Mouse (Mus musculus): ENCODE measurements at regions not wholly inside any gene's neighbourhood (a gene's known extent, or its start where the extent isn't known, plus 50 kb on each side); places are given as distances from the start of the nearest gene placed in this dataset.
A peak's percentile ranks its signal among the peaks of the same experiment; 100 is the strongest.
"Not testable (repeated sequence)": the region's sequence is repeated elsewhere in the genome, so short reads cannot be mapped to it uniquely, and the experiment has no call there.

DNA sequence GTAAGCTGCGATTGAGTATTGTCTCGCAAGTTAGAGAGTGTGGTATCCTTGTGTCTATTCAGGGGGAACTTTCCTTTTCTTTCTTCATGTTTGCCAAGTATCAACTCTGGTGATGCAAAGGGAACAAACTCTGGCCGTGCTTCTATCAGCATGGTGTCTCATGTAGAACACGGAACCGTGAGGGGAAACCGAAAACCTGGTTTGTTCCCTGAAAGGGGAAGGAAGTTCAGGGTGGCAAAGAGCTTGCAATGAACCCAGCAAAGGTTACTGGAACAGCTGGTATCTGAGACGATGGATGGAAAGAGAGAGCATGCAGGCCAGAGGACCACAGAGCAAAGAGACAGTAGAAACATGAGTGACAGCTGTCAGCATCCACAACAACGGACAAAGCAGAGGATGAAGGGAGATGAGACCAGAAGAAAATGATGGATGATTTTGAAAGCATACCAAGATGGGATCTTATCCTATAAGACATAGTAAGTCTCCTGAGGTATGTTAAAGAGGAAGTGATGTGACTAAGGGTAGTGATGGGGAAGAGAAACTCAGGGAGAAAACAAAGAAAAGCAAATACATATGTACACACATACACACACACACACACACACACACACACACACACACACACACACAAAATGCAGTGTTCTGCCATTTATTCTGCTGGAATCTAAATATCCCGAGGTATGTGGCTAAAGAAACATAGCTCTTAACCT, 199.8 kb upstream of the Peli2 start:
- DNase-seq (ENCODE audit: low spot score in 2 of 2), result no peak

- DNase-seq (ENCODE audit: low spot score in 2 of 2), result no peak
Observed at GRCm38 (mm10) chr14:47921811-47922277, 198.8 kb upstream of the Peli2 start.

- no peak for DNase-seq (ENCODE audit: low spot score in 2 of 2)
Observed at GRCm38 (mm10) chr14:47926416-47926815, 194.2 kb upstream of the Peli2 start.

- no peak for DNase-seq (ENCODE audit: low spot score in 2 of 2)
Observed at GRCm38 (mm10) chr14:47935401-47935800, 185.2 kb upstream of the Peli2 start.

DNA sequence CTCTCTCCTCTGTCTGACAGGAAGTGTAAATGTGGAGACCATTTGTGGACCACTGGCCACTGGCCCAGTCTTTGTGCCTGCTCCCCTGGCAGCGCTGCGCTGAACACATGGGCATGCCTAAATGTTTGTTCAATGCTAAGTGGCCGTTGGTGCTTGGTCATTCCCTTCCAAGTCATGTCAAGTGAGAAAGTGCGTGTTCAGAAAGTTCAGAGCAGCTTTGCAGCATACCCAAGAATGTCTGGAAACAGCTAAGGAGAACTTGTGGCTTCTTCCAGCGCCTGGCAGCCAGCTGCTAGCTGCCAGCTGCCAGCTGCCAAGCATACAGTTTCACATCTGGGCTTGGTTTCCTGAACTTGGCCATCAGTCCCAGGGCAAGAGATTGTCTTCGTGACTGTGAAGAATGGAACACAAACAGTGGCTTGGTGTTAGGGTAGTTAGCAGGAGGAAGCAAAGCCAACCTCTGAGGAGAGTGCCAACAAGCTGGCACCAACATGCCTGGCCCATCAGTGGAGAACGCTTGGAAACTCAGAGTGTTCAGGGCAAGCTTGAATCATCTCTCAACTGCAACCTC, 183.5 kb upstream of the Peli2 start:
- DNase-seq (ENCODE audit: low spot score in 2 of 2), result no peak

GRCm38 (mm10) chr14:47939781-47940590, 180.6 kb upstream of the Peli2 start:
- DNase-seq (ENCODE audit: low spot score in 2 of 2), result no peak

DNA sequence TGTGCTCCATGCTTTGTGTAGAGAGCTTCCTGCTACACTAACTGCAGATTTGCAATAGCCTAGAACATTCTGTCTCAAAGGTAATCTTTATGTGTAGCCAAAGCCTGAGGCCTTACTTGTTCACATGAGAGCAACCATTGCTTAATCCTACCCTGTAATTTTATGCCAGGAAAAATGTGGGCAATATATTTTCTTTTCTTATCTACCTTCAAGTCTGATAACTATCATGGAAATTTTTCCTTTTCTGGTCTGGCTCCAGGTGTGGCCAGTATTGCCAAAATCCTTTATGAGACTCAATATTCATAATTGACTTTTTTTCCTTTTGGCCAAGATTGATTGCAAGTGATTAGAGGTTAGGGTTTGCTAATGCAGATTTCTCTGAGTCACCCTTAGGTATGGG, 178.0 kb upstream of the Peli2 start:
- no peak for DNase-seq (ENCODE audit: low spot score in 2 of 2)

- no peak for DNase-seq (ENCODE audit: low spot score in 2 of 2)
Observed at GRCm38 (mm10) chr14:47944595-47944994, 176.0 kb upstream of the Peli2 start.

GRCm38 (mm10) chr14:47951041-47951440, 169.6 kb upstream of the Peli2 start:
- no peak for DNase-seq (ENCODE audit: low spot score in 2 of 2)

DNA sequence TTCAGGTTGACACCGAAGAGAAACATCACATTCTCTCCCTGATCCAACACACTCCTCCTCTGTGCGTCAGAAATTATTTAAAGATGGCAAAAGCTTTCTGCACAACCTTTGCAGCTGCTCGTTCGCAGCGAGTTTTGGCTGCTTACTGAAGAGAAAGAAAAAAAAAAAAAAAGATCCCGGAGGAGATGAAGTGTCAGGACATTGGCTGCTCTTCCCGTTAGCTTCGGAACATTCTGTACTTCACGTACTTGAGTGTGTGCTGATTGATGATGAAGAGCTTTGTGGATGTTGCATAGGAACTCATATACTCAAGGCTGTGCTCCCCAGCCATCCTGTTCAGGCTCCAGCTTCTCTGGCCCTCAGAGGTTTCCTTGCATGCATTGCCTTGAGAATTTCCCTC, 162.5 kb upstream of the Peli2 start:
- peak in 1 of 2 experiments; percentile 18 for DNase-seq (ENCODE audit: low spot score in 2 of 2)

GRCm38 (mm10) chr14:47959366-47960280, 161.0 kb upstream of the Peli2 start:
- DNase-seq (ENCODE audit: low spot score in 2 of 2), result peak in 1 of 2 experiments; percentile 30

DNA sequence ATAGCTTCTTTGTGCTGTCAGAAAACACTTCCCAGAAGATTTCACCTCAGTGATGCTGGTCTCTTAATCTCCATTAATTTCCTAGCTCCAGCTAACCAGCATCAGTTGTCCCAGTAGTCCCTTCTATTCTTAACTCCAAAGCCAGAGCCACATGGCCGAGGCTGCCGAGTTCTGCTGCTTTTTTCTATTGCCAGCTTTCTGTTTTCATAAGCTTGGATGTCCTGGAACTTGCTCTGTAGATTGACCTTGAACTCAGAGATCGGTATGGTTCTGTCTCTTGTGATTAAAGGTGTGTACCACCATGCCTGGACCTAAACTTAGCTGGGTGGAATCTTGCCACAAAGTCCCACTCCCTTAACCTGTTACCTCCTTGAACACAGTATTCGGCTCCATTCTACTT, 155.8 kb upstream of the Peli2 start:
- DNase-seq (ENCODE audit: low spot score in 2 of 2), result not testable (repeated sequence)

- DNase-seq (ENCODE audit: low spot score in 2 of 2), result no peak
Observed at GRCm38 (mm10) chr14:47969871-47970270, 150.8 kb upstream of the Peli2 start.

DNA sequence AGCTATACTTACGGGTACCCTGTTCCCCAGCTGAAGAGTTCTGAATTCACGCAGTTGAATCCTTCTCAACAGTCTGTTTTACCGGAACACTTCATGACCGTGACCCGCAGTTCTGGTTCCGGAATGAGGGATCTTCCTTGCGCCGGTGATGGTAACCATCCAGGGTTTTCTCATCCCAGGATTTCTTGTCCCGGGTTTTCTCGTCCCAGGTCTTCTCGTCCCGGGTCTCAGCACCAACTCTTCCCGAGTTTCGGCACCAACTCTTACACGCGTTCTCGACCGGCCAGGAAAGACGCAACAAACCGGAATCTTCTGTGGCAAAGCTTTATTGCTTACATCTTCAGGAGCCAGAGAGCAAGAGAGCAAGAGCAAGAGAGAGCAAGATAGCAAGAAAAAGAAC, 147.5 kb upstream of the Peli2 start:
- not testable (repeated sequence) for DNase-seq (ENCODE audit: low spot score in 2 of 2)

- DNase-seq (ENCODE audit: low spot score in 2 of 2), result no peak
Observed at GRCm38 (mm10) chr14:47982993-47983740, 137.5 kb upstream of the Peli2 start.

GRCm38 (mm10) chr14:47986483-47986882, 134.1 kb upstream of the Peli2 start:
- peak in 1 of 2 experiments; percentile 13 for DNase-seq (ENCODE audit: low spot score in 2 of 2)

GRCm38 (mm10) chr14:47986941-47987340, 133.7 kb upstream of the Peli2 start:
- peak in 1 of 2 experiments; percentile 27 for DNase-seq (ENCODE audit: low spot score in 2 of 2)

DNA sequence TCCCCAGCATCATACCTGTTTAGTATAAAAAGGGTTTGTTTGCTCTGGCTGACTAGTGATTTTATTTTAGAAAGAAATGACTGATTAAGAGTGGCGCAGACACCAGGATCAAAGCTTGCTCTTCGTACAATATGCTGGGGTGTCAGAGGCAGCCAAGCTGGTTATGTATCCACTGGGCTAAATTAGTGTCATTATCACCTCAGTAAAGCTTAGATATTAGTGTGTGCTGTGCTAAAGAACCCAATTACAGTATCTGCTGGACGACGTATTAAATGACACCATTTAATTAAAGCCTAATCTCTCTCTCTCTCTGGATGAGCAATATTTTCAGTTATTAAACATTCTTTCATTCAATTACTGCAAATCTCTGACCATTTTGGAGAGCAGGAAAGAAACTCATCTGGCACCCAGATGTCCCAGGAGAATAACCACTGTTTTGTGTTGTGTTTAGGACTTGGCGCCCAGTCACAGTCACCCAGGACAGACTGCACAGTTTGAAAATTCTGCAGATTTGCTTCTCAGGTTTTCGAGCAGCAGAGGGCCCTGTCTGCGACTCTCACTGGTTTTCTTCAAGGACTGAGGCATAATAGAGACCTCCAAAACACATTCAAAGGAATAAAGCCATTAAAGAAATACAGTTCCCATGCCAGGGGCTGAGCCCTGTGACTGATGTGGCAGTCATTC, 133.1 kb upstream of the Peli2 start:
- DNase-seq (ENCODE audit: low spot score in 2 of 2), result no peak

GRCm38 (mm10) chr14:47988131-47988530, 132.5 kb upstream of the Peli2 start:
- no peak for DNase-seq (ENCODE audit: low spot score in 2 of 2)

GRCm38 (mm10) chr14:47989315-47989714, 131.3 kb upstream of the Peli2 start:
- DNase-seq (ENCODE audit: low spot score in 2 of 2), result peak in 1 of 2 experiments; percentile 38

Data from urinary bladder, postnatal 36 days (tissue).